Mouse (Mus musculus) layer of hippocampus, postnatal 36 days (tissue): ENCODE measurements at regions not wholly inside any gene's neighbourhood (a gene's known extent, or its start where the extent isn't known, plus 50 kb on each side); places are given as distances from the start of the nearest gene placed in this dataset.
"Not testable (repeated sequence)": the region's sequence is repeated elsewhere in the genome, so short reads cannot be mapped to it uniquely, and the experiment has no call there.

ENCODE experiments used
- DNase-seq, 2 experiments: peaks; one replicate each; pipeline ENCODE4 v3.0.0; 2022

DNA sequence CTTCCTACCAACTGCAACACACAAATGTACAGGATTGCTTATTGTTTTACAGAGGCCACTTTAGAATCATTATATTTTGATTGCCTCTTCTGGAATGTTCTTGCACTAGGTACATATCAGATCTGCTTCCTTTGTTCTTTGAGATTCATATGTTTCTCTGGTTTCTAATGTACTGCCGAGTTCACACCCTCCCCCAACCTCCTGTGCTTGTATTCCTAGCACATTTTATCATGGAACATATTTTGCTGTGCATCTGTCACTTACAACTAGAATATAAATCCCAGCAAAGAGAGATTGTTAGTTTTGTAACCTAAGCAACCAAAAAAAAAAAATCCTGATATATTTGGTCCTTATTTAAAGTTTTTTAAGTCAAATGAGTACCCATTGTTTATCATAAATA, 141.4 kb upstream of the Lrp1b start:
- DNase-seq = peak; percentile 23 to 45

DNA sequence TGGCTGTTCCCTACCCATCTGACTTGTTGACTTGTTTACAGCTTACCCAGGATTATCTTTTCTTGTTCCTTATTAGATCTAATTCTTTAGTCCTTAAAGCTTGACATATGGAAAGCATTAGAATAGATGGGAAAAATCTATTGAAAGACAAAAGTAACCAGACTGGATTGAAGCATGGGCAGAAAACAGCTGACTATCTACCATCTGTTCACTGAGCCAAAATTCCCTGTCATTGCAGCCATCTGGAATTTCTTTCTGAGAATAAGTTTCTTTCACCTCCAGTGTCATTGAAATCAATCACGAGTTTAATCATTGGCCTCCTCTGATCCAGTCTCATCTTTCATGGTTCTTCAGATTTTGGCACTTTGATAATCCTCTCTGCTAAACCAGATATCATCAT, 130.6 kb upstream of the Lrp1b start:
- DNase-seq = no peak

DNA sequence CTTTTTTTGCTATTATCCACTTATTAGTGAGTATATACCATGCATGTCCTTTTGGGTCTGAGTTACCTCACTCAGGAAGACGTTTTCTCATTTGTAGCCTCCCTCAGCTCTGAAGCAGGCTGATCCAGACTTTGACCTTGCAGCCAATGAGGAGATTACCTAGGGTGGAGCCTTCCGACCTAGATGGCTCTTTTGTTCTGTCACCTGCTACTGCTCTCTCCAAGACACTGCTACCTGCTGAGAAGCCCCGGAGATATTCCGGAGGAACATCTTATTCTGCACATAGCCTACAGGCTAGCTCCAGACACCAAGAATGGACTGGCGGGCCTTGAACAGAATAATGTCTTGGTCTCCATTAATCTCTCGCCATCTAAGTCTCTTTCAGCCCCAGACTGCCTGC, 87.1 kb upstream of the Lrp1b start:
- not testable (repeated sequence) for DNase-seq
